Mouse (Mus musculus) gonadal fat pad, adult 2 months (tissue): Measurements from ENCODE around the gene Exoc3l4. TPM values are rescaled to one million over a fixed set of nuclear protein-coding genes. Genes with fewer than 3 reads are reported as not detected.

ENCODE experiments used
- DNase-seq: peaks from one replicate; pipeline ENCODE4 v3.0.0-alpha.2; 2012; ENCODE audit warnings: low read depth
- polyA plus RNA-seq: library from polyadenylated mRNA; depleted of rRNA; stranded (reverse); fragments of >200 nt; gene quantifications from 2 replicates; pipeline ENCODE4 v1.2.3, GENCODE M21; 2012

Exoc3l4 gene
- polyA plus RNA-seq, 1 experiment: 29.2 TPM

GRCm38 (mm10) chr12:111434164-111434744 is 17.4 kb downstream of the Exoc3l4 start:
- DNase-seq: no peak

DNA sequence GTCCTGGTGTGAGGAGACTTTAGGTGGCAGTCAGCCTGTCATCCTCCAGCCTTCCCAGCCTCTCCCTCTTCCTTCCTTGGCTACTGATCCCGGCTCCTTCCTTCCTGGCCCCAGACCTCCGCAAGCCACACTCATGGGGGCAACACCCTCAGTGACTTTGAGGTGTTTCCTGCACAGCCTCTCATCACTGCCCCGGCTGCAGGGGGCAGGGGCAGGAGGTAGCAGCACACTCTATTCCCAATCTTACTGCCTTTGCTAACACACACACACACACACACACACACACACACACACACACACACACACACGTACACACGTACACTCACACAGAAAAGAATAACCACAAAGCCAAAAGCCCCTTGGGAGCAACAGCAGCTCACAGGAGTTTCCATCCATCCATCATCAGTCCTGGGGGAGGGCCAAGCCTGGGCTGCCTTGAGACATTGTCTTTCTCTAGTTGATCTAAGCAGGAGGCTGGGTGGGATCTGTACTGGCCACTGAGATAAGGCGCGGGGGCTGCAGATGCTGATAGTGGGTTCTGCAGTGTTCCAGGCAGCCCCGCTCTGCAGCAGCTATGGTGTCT is 18.0 kb downstream of the Exoc3l4 start:
- DNase-seq: no peak

GRCm38 (mm10) chr12:111436170-111436569 is 19.4 kb downstream of the Exoc3l4 start:
- DNase-seq: no peak

- DNase-seq: no peak
Observed at GRCm38 (mm10) chr12:111436640-111437039, 19.8 kb downstream of the Exoc3l4 start.

- no peak for DNase-seq
Observed at GRCm38 (mm10) chr12:111437222-111437900, 20.5 kb downstream of the Exoc3l4 start.

DNA sequence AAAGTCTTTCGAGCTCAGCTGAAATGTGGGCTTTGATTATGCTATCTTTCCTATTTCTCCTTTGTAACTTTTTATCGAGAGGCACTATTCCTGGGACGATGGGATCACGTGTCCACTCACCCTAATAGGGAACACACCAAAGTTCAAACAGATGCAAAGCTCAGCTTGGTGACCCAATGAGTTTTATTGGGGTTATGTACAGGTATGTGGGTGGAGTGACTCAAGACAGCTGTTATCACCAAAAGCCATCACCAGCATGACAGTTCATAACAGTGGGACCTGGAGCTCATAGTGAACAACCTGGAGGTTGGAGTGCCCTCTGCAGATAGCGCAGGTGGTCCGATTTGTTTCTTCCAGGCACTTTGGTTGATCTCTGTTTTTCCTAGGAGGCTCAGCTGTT is 22.0 kb downstream of the Exoc3l4 start:
- DNase-seq: no peak

- DNase-seq: no peak
Observed at GRCm38 (mm10) chr12:111440701-111441373, 24.0 kb downstream of the Exoc3l4 start.

DNA sequence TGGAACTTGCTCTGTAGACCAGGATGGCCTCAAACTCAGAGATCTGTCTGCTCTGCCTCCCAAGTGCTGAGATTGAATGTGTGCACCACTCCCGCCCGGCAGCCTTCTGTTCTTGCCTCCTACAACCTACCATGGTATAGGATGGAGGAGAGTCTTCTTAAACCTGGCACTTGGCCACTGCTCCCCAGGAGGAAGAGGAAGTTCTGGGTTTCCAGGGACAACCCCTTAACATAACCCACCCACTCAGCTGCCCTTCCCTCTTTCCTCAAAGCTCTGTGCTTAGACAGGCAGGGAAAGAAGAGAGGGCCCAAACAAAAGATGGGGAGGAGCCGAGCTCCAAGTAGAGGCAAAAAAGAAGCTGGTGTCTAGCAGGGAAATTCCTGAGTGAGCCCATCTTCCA is 24.7 kb downstream of the Exoc3l4 start:
- no peak for DNase-seq

DNA sequence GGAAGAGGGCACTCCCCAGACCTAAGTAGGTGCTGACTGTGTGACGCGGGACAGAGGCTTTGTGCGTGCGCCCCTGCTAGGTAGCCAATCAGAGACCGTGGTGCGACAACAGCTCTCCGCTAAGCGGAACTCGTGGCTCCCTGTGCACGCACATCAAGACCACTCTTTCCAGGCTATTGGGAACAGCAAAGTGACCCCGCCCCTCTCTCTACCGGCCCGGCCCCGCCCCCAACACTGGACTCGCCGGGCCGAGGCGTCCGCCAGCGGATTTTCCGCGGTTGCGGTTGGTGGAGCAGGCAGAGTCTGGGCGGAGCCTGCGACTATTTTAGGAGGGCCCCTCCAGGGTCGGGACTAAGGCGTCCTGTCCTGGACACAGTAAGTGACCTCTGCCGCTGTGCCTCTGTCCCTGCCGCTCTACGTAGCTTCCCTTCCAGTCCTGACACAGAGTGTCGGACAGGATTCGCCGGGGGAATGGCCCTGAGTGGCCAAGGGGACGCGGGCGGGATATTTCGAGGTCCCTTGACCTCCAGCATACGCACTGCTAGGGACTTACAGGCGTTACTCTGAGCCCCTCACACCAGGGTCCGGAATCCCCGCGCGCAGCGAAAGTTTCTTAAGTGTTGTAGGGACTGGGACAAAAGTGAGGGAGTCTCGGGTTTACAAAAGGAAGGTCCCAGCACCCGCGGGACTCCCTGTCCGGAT is 25.6 kb downstream of the Exoc3l4 start, which contains the start of gene Tnfaip2:
Gene Tnfaip2, plus strand, starts transcription at position 161 of the 702 bp plus-strand sequence.
- no peak for DNase-seq

GRCm38 (mm10) chr12:111443011-111443870 is 26.4 kb downstream of the Exoc3l4 start:
- no peak for DNase-seq

DNA sequence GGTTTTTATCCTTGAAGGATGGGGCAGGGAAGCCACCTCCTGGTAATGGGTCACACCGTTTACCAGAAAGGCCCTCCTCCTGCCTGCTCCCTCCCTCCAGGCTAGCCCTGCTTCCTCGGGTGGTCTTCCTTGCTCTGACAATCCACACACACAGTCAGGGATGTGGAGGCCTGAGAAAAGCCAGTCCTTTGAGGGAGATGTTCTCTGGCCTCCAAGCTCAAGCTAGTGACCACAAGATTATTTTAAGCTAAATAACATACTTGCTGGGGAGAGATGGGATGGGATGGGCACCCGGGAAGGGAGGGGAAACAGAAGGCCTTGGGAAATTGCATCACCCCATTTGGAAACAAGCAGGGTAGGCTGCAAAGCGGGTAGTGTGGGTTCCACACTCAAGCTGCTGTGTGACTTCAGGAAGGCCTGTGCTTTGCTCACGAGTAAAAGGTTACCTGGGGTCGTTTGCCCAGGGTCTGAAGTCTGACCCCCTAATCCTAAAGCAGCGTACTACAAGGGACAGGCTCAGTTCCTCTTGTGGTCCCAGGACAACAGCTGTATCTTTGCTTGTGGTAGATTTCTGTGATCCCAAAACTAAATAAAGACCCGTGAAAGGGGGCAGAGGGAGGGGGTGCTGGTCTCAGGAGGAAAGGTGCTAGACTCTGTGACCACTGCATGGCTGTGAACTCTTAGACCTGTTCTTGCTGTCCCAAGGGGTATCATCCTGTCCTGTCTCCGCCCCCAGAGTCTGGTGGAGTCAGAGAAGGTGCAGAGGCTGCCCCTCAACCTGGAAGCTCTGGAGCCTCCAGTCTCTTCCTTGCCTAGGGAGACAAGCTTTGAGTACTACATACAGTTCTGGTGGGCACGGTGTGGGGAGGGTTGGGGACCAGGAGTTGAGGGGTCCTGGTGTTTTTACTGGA is 27.4 kb downstream of the Exoc3l4 start:
- no peak for DNase-seq

DNA sequence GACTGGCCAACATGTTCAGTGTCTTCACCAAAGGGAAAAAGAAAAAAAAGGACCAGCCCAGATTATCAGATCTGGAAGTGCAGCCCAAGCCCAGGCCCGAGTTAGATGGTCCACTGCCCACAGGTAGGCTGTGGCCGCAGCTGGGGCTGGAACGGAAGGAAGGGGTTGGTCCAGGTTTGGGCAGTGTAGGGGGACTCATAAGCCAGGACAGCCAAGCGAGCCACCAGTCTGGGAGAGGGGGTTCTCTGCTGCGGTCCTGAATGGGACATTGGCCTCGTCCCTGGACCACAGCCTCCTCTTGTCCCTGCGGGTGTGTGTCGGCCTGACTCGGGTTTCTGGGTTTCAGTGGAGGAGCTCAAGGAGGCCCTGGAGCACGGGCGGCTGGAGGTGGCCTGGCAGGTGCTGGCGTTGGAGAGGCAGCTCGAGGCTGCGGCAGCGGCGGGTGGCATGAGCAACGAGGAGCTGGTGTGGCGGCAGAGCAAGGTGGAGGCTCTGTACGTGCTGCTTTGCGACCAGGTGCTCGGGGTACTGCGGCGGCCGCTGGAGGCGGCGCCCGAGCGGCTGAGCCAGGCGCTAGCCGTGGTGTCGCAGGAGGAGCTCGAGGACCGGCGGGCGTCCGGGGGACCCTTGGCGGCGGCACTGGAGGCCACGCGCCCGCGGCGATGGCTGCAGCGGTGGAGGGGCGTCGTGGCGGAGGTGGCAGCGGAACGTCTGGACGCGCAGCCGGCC is 28.5 kb downstream of the Exoc3l4 start:
- DNase-seq: no peak

DNA sequence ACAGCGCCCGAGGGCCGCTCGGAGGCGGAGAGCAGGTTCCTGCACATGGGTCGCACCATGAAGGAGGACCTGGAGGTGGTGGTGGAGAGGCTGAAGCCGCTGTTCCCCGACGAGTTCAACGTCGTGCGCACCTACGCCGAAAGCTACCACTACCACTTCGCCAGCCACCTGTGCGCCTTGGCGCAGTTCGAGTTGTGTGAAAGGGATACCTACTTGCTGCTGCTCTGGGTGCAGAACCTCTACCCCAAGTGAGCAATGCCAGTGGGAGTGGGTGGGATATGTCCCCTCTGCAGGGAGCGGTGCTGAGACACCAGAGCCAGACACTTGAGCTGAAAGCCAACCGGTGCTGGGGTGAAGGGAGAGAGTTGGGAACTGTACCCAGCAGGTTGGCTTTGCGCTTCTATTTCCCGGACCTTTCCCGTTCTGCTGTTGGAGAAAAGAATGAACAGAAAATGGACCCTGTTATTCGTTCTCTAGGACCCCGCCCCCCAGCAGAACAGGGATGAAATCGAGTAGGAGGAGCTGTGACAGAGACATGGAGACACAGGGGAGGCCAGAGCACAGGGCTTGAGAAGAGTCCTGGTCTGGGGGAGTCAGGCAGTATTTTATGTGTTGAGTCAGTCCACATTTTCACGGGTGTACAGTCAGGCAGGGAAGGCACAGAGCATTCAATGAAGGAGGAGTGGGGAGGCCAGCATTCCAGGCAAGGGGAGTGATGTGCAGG is 29.2 kb downstream of the Exoc3l4 start:
- no peak for DNase-seq

DNA sequence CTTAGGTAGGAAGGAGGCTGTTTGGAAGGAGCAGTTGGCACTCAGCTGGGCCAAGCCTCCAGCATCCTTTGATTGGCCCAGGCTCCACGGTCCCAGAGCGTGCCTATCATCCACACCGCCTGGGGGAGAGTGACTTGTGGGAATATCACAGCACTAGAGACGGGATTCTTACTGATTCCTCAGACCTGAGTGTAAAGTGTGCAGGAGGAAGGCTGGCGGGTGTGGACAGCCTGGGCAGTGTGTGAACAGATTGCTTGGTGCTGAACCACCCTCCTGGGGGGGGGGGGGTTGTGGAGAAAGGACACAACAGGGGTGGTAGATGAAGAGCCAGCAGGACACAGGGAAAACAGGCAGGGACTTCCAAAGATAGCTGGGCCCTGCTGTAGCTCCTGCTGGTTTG is 29.9 kb downstream of the Exoc3l4 start:
- no peak for DNase-seq

GRCm38 (mm10) chr12:111447350-111447749 is 30.5 kb downstream of the Exoc3l4 start:
- DNase-seq: no peak

GRCm38 (mm10) chr12:111447898-111448760 is 31.3 kb downstream of the Exoc3l4 start:
- no peak for DNase-seq

DNA sequence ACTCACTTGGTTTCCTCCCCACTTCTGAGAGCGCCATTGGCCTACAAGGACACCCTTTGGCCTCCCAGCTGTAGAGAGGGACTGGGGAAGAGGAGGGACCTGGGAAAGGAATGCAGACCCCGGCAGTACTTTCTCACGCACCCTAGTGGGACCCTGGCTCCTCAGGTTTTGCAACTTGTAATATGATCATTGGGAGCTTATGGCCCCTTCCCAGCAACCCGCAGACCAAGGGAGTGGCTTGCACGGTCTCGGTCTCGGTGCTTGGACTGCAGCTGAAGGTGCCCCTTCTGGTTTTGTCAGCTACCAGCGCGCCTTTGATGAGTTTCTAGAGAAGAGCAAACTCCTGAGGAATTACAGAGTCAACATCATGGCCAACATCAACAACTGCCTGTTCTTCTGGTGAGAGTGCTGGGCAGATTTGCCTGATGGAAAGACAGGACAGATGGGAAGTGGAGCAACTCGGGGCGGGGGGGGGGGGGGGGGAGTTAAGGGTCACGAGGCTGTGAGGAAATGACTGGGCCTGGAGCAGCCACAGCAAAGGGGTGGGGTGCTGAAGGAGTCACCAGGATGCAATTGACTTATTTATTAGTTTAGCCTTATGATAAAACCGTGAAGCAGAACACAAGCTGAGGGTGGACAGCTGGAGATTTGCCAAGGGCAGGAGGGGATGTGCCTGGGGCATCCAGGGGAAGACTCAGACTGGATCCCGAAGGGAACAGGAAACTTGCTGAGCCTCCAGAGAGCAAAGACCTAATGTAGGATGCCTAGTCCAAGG is 32.3 kb downstream of the Exoc3l4 start:
- DNase-seq: no peak
